Comparison of ENCODE assay signal across 9 mouse cellular contexts in genomic region chr12:99645418-99645817, GRCm38 (mm10).
DNase-seq lines count a peak whose midpoint lies in the region; ATAC-seq and TF ChIP-seq lines count a peak whose summit lies in the region.
"Had no signal": no experiment of that assay in that cellular context is flagged by ENCODE, and none has a peak within 500 bp of the region (broad histone marks: within the 10 kb centered on the region; RNA-seq: fewer than 3 reads in every experiment).

No protein-coding gene starts in this region.

- no peaks in the 10 kb centered on the region for H3K27me3 ChIP-seq in liver, embryonic 16.5 days (ENCODE audit: control insufficient read depth, insufficient read depth, low read depth, low read length)
- H3K27me3 ChIP-seq: heart, embryonic 15.5 days had no signal

- intact Hi-C loops in left cerebral cortex, adult 2 months (cut with DNase I), result no loop called here
- intact Hi-C loops in heart, postnatal 25 days (cut with DNase I), result no loop called here

- H3K4me1 ChIP-seq in liver, embryonic 16.5 days (ENCODE audit: control insufficient read depth, low read depth, low read length), result no peaks in the 10 kb centered on the region

- TF ChIP-seq CTCF in left cerebral cortex, adult 2 months (IDR thresholded peaks at IDR 0.05), result no peak

- peak; percentile 70 for DNase-seq in adrenal gland, adult 2 months
- no peak for DNase-seq in adrenal gland, postnatal 4 days (ENCODE audit: low spot score in 2 of 2)
- DNase-seq in left cerebral cortex, adult 2 months (ENCODE audit: extremely low spot score in 1 of 2, low spot score in 2 of 2), result peak; percentile 77 to 84
- DNase-seq in left cerebral cortex, adult 11 months (ENCODE audit: low spot score), result no peak
- DNase-seq in heart, postnatal 25 days (ENCODE audit: low spot score), result peak; percentile 24
- DNase-seq in spleen, adult 18-20 months, result peak; percentile 68 to 76
- no peak for DNase-seq in embryo, embryonic 9.5 days (ENCODE audit: extremely low spot score)

- H3K27ac ChIP-seq in left cerebral cortex, adult 2 months, result no peak overlapping the region
- H3K27ac ChIP-seq in liver, embryonic 16.5 days (ENCODE audit: low read length), result no peak overlapping the region
- H3K27ac ChIP-seq: heart, embryonic 15.5 days had no signal

- WGBS in liver, embryonic 16.5 days (ENCODE audit: insufficient replicate concordance), result 84% methylated on average over 18 of the region's 18 CpGs

- H3K4me3 ChIP-seq in left cerebral cortex, adult 2 months, result no peak overlapping the region
- H3K4me3 ChIP-seq in liver, embryonic 16.5 days (ENCODE audit: low read depth, low read length), result no peak overlapping the region
- H3K4me3 ChIP-seq: heart, embryonic 15.5 days had no signal

- H3K4me2 ChIP-seq in liver, embryonic 16.5 days (ENCODE audit: low read depth, low read length), result no peak overlapping the region
- H3K4me2 ChIP-seq: heart, embryonic 15.5 days had no signal

- peak; percentile 82 for ATAC-seq in liver, embryonic 16.5 days (ENCODE audit: low read depth)

- no peaks in the 10 kb centered on the region for H3K36me3 ChIP-seq in liver, embryonic 16.5 days (ENCODE audit: control insufficient read depth, insufficient read depth)
- H3K36me3 ChIP-seq: heart, embryonic 15.5 days had no signal

- no peak overlapping the region for H3K9ac ChIP-seq in liver, embryonic 16.5 days (ENCODE audit: low read depth, low read length)
- H3K9ac ChIP-seq: heart, embryonic 15.5 days had no signal

- H3K9me3 ChIP-seq in liver, embryonic 16.5 days (replicated peaks; ENCODE audit: control insufficient read depth, low read length), result peaks cover 7% of the 10 kb centered on the region

Comparison
In these comparisons a context has a peak if more than half of its experiments do, and no peak if none do; other contexts are left out.
1. DNase-seq: peak in adrenal gland, adult 2 months (single experiment), left cerebral cortex, adult 2 months (2 of 2), heart, postnatal 25 days (single experiment) and spleen, adult 18-20 months (2 of 2); none in adrenal gland, postnatal 4 days (0 of 2), left cerebral cortex, adult 11 months (single experiment) and embryo, embryonic 9.5 days (single experiment).